9 mouse cellular contexts compared by ENCODE assay signal in genomic region chr11:22387472-22388098, GRCm38 (mm10). TPM values are rescaled to one million over a fixed set of nuclear protein-coding genes. Genes with fewer than 3 reads are reported as not detected.
DNase-seq lines count a peak whose midpoint lies in the region; ATAC-seq lines count a peak whose summit lies in the region.
"Had no signal": no experiment of that assay in that cellular context is flagged by ENCODE, and none has a peak within 500 bp of the region (broad histone marks: within the 10 kb centered on the region; RNA-seq: fewer than 3 reads in every experiment).

No protein-coding gene starts in this region.

- 85% methylated on average over 6 of the region's 6 CpGs for WGBS in kidney, embryonic 16.5 days
- WGBS in embryonic facial prominence, embryonic 15.5 days = 38% methylated on average over 6 of the region's 6 CpGs
- 73% methylated on average over 6 of the region's 6 CpGs for WGBS in intestine, embryonic 15.5 days

- H3K9me3 ChIP-seq in kidney, embryonic 16.5 days (ENCODE audit: low read length) = no peaks in the 10 kb centered on the region
- no peaks in the 10 kb centered on the region for H3K9me3 ChIP-seq in embryonic facial prominence, embryonic 15.5 days (replicated peaks)
- no peaks in the 10 kb centered on the region for H3K9me3 ChIP-seq in intestine, embryonic 15.5 days

- H3K4me3 ChIP-seq in kidney, embryonic 16.5 days (ENCODE audit: low read length) = no peak overlapping the region
- no peak overlapping the region for H3K4me3 ChIP-seq in embryonic facial prominence, embryonic 15.5 days (replicated peaks)
- H3K4me3 ChIP-seq in intestine, embryonic 15.5 days (replicated peaks) = no peak overlapping the region

- no peaks in the 10 kb centered on the region for H3K36me3 ChIP-seq in kidney, embryonic 16.5 days (ENCODE audit: insufficient read depth, low read length)
- no peaks in the 10 kb centered on the region for H3K36me3 ChIP-seq in embryonic facial prominence, embryonic 15.5 days
- no peaks in the 10 kb centered on the region for H3K36me3 ChIP-seq in intestine, embryonic 15.5 days

- no peaks in the 10 kb centered on the region for H3K4me1 ChIP-seq in kidney, embryonic 16.5 days (ENCODE audit: insufficient read depth, low read length)
- H3K4me1 ChIP-seq in embryonic facial prominence, embryonic 15.5 days = no peaks in the 10 kb centered on the region
- no peaks in the 10 kb centered on the region for H3K4me1 ChIP-seq in intestine, embryonic 15.5 days (replicated peaks)

- no peak for ATAC-seq in kidney, embryonic 16.5 days (ENCODE audit: low FRiP score, low TSS enrichment)
- ATAC-seq in embryonic facial prominence, embryonic 15.5 days (ENCODE audit: insufficient number of reproducible peaks, low FRiP score, low TSS enrichment, low read depth) = peak; percentile 54; the same call in 1 of the 2 replicates
- ATAC-seq in intestine, embryonic 15.5 days = no peak
- ATAC-seq: forebrain, embryonic 14.5 days had no signal

- H3K9ac ChIP-seq in kidney, embryonic 16.5 days (replicated peaks; ENCODE audit: low read length) = no peak overlapping the region
- H3K9ac ChIP-seq in embryonic facial prominence, embryonic 15.5 days = no peak overlapping the region
- no peak overlapping the region for H3K9ac ChIP-seq in intestine, embryonic 15.5 days

- no peak overlapping the region for H3K4me2 ChIP-seq in kidney, embryonic 16.5 days (replicated peaks; ENCODE audit: low read depth, low read length)
- no peak overlapping the region for H3K4me2 ChIP-seq in embryonic facial prominence, embryonic 15.5 days (replicated peaks)
- H3K4me2 ChIP-seq in intestine, embryonic 15.5 days (replicated peaks) = no peak overlapping the region

- peak; percentile 10 for DNase-seq in kidney, postnatal 10 days
- peak; percentile 60 for DNase-seq in heart, adult 8-10 months (ENCODE audit: low spot score)
- DNase-seq in lung, postnatal 36 days = peak; percentile 15
- DNase-seq in frontal cortex, postnatal 25 days (ENCODE audit: low spot score in 2 of 2) = no peak
- DNase-seq: retina, postnatal 1 day had no signal

- no peaks in the 10 kb centered on the region for H3K27me3 ChIP-seq in kidney, embryonic 16.5 days (ENCODE audit: insufficient read depth, low read length)
- no peaks in the 10 kb centered on the region for H3K27me3 ChIP-seq in embryonic facial prominence, embryonic 15.5 days
- H3K27me3 ChIP-seq in intestine, embryonic 15.5 days (replicated peaks) = no peaks in the 10 kb centered on the region

- no peak overlapping the region for H3K27ac ChIP-seq in kidney, embryonic 16.5 days (ENCODE audit: low read length)
- peak overlapping the region; percentile 65 for H3K27ac ChIP-seq in embryonic facial prominence, embryonic 15.5 days (replicated peaks)
- H3K27ac ChIP-seq in intestine, embryonic 15.5 days = no peak overlapping the region

RNA-seq across cellular contexts. Expression of gene Ehbp1, which starts 45.5 kb away (rescaled TPM):
- 7.2 and 8.9 TPM in 2 replicates for polyA plus RNA-seq in kidney, embryonic 16.5 days (2015; fragmentation: Nextera tagmentation; extraction: Ambion mirVana)
- polyA plus RNA-seq in embryonic facial prominence, embryonic 15.5 days (2015; fragmentation: Nextera tagmentation; extraction: Ambion mirVana) = 14.2 and 16.0 TPM in 2 replicates
- total RNA-seq in heart, adult 8-10 months (2022) = 100 to 1,000 TPM; 107 to 167 (median 129) TPM
- 8.5 and 8.8 TPM in 2 replicates for polyA plus RNA-seq in intestine, embryonic 15.5 days (2015; fragmentation: Nextera tagmentation; extraction: Ambion mirVana)

Comparison
In these comparisons a context has a peak if more than half of its experiments do, and no peak if none do; other contexts are left out.
1. DNase-seq: peak in kidney, postnatal 10 days (single experiment), heart, adult 8-10 months (single experiment) and lung, postnatal 36 days (single experiment); none in frontal cortex, postnatal 25 days (0 of 2).